Mouse (Mus musculus) inflammation-experienced regulatory T-cells, adult 16 weeks (primary cell): ENCODE data around the gene Il4ra. TPM values are rescaled to one million over a fixed set of nuclear protein-coding genes. Genes with fewer than 3 reads are reported as not detected.

ENCODE experiments used
- polyA plus RNA-seq: library from polyadenylated mRNA; unstranded; fragments of 100-300 nt; shearing (Covaris generic); gene quantifications from one replicate; pipeline ENCODE4 v1.2.1, GENCODE M21; 2017

The Il4ra gene
- polyA plus RNA-seq: 242 TPM

DNA sequence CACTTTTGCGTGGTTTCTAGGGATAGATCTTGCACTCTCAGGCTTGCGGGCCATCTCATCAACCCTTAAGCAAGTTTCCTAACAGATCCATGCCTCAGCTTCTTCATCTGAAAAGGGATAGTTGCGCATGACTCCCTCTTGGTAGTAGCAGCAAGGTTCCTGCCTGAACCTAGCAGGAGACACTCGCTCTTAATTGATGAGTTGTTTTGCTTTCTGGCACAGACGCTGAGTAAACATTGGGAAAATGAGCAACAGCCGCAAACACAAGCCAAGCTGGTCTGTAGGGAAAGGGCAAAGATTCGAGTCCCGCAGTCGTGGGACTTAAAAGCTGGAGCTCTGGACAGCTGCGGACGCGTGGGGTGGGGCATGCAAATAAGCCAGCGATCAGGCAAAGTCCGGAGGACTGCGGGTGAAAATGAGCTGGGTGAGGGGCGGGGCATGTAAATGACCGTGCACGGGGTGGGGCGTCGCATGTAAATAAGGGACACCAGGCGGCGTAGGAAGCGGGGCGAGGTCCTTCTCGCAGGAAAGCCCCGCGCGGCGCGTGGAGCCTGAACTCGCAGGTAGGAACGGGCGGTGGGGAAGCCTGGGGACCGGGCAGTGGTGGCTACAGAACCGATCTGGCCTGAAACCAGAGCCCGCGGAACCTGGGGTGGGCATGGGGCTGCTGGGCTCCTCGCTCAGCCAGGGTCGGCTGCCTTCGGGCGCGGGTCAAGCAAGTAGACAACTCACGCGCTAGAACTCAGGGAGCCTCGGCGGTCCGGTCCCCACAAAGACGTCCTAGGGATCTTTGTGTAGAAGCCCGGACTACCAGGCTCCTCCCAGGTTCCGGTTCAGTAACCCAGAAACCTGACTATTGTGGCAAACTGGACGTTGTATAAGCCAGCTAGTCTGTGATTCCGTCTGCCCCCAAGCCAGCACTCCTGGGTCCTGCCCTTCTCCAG lies at the start of gene Il4ra:
Il4ra (plus strand) TSS at position 355 of the 944 bp plus-strand sequence.

DNA sequence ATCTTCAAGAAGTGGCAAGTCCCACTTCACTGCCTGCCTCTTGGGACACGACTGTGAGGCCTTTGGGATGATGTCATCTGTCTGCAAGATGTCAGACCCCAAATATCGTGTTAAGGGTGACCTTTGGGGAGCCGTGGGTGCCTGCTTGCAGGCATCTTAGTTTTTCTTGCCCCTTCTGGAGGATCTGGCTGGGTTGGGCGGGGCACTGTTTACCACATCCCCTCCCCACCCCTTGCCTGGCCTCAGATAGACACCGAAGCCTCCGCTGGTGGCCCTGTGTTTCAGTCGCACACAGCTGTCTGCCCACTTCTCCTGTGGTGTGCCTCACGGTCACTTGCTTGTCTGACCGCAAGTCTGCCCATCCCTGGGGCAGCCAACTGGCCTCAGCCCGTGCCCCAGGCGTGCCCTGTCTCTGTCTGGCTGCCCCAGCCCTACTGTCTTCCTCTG lies 51.3 kb downstream of the Il4ra start, which contains the start of gene Il21r:
Il21r (plus strand) TSS at position 245 of the 447 bp plus-strand sequence.

Other genes with a start within 250 kb of the Il4ra start
- 8.4 TPM for gene Kdm8, start 107.4 kb upstream of the Il4ra start, polyA plus RNA-seq
- 128 TPM for gene Nsmce1, start 60.5 kb upstream of the Il4ra start, polyA plus RNA-seq
- gene Il21r, start 51.3 kb downstream of the Il4ra start, polyA plus RNA-seq: 413 TPM
- 67.5 TPM for gene Gtf3c1, start 155.7 kb downstream of the Il4ra start, polyA plus RNA-seq
- 10.9 TPM for gene D430042O09Rik, start 155.8 kb downstream of the Il4ra start, polyA plus RNA-seq